Mouse (Mus musculus): ENCODE data around the gene Dhx16. TPM values are rescaled to one million over a fixed set of nuclear protein-coding genes. Genes with fewer than 3 reads are reported as not detected.

The Dhx16 gene
- 65.8 and 80.6 TPM in 2 replicates for polyA plus RNA-seq (2012)

DNA sequence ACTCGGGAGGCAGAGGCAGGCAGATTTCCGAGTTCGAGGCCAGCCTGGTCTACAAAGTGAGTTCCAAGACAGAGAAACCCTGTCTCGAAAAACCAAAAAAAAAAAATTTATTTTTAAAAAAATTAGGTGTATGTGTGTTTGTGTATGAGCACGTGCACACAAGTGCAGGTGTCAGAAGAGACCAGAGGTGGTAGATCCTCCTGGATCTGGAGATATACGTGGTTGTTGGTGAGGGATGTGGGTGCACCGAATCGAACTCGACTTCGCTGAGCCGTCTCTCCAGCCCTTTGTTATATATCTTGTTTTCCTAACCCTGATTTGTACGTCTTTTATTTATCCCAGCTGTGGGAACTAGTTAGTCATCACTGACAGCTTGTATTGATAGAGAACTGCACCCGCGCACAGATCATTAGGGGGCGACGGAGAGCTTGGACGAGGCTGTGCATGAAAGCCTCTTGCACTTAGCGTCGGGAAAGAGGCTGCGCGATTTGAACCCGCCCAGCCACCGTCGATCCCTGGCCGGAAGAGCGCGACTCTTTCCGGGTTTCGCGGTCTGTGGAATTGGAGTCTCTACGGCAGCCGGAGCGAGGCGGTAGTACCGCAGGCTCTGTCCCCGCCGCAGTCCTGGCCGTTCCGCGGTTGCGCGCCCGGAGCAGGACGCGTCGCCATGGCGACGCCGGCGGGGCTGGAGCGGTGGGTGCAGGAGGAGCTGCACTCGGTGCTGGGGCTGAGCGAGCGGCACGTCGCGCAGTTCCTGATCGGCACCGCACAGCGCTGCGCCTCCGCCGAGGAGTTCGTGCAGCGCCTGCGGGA, at the start of gene Dhx16:
Gene Dhx16 (plus strand): TSS at position 575 of the 813 bp plus-strand sequence.
- TF ChIP-seq GATA1 (IDR thresholded peaks at IDR 0.05; ENCODE audit: low read length), result no peak

DNA sequence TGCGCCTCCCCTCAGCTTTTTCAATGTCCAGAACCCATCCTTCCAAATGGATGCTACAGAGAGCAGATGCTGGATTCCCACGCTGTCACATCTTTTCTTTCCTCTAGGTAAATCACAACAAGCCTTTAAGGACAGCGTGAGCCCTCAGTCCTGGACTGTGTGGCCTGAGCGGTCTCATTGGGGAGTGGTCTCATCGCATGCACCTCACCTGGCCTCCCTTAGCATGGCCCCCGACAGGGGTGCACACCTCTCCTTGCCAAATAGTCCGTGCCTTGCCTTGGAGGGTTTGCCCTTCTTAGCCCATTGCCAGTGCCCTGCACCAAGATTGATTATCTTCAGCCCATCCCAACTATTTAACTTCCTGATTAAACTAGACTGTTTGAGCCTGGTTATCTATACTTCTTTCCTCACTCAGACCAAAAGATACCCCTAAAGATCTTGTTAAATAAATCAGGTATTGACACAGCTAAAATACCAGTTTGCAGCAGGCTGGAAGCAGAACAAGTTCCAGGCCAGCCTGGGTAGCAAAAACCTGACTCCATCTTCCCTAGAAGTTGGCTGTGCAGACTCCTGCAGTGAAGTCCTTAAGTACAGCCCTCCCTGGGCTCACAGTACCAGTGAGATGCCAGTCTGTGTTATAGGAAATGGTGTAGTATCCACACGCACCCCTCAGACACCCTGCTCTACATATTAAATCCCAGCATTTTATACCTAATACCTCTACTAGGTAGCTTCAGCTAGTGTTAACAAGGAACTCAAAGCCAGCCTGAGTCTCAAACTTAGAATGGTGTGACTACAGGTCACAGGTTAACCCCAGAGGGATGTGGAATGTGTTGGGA, 47.0 kb upstream of the Dhx16 start:
- TF ChIP-seq GATA1 (IDR thresholded peaks at IDR 0.05; ENCODE audit: low read length), result no peak

- no peak for TF ChIP-seq GATA1 (IDR thresholded peaks at IDR 0.05; ENCODE audit: low read length)
Measured at GRCm38 (mm10) chr17:35833239-35833751, 46.3 kb upstream of the Dhx16 start.

DNA sequence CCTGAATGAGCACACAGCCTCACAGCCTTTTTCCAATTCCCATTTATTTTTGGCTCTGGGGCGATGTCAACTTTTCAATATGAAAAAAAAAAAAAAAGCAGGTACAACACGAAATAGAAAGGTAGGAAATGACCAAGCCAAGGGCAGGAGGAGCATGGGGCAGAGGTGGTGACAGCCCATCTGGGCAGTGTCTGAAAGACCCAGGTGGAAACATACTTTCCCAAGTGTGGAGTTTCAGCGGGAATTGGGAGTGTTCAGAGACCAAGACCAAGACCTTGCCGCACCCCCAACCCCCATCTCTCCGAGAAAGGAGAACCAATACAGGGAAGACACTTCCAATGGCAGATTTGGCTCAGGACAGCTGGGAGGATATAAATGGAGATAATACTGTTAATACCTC, 45.7 kb upstream of the Dhx16 start:
- TF ChIP-seq GATA1 (IDR thresholded peaks at IDR 0.05; ENCODE audit: low read length), result no peak

GRCm38 (mm10) chr17:35834696-35835422, 44.8 kb upstream of the Dhx16 start:
- TF ChIP-seq GATA1 (IDR thresholded peaks at IDR 0.05; ENCODE audit: low read length), result no peak

GRCm38 (mm10) chr17:35835424-35836140, 44.0 kb upstream of the Dhx16 start:
- TF ChIP-seq GATA1 (IDR thresholded peaks at IDR 0.05; ENCODE audit: low read length), result no peak

DNA sequence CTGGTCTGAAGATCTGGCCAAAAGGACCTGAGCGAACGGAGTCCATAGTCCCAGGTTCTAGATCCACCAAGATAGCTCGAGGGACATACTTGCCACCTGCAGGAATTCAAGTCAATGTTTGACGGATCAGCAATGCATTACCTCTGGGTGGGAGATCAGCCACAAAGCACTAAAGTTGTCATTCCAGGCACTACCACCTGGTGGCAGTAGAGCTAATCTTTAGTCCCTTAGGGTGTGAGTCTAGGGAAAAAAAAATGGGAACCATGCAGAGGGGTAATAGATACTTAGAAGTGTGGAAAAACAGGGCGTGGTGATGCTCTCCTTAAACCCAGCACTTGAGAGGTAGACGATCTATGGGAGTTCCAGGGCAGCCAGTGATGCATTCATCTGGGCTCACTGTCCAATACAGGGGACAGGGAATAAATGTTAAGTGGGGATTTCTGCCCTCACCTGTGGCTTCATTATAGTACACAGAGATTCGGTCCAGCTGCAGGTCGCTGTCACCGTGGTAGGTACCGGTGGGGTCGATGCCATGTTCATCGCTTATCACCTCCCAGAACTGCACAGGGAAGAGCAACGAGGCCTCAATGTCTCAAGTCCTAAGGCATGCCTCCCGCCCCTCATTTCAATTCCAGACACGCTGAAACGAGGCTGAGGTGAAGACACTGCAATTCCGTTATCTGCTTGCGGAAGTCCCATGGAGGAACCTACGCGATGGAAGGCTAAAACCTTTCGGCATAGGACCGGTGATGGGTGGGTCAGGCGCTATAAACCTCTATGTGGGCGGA, 43.2 kb upstream of the Dhx16 start:
- no peak for TF ChIP-seq GATA1 (IDR thresholded peaks at IDR 0.05; ENCODE audit: low read length)

DNA sequence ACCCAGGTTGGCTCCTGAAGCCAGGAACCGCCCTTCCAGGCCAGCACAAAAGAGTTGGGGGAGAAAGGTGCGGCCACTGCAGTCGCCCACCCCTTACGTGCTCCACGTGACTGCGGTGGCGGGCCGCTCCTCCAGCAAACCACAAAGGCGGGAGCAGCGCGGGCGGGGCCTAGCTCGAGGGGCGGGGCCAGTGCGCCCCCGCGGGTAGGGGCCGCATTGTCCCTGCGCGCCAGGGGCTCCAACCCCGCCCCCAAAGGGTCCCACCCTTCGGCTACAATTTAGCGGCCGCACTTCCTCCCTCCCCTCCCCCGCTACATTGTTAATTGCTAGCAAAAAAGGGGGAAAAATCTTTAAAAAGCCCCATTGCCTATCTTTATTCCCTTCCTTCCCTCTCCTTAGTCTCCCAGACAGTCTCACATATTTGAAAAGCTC, 42.6 kb upstream of the Dhx16 start:
- TF ChIP-seq GATA1 (IDR thresholded peaks at IDR 0.05; ENCODE audit: low read length), result no peak

DNA sequence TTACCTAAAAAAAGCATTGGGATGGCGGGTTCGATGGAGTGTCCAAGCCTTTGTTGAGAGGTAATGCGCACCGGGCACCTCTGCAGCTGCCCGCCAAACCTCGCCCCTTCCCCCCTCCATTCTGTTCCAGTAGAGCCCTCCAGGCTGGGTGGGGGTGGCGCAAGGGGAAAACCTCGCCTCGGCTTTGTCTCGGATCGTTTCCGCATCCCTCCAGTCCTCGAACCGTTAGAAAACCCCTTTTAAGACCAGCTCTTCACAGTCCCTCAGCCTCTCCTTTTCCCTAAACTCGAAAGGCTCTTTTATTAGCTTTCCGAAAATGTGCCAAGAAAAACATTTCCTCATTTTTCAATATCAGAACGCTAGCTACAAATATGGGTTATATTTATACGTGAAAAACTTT, 42.1 kb upstream of the Dhx16 start:
- no peak for TF ChIP-seq GATA1 (IDR thresholded peaks at IDR 0.05; ENCODE audit: low read length)

- no peak for TF ChIP-seq GATA1 (IDR thresholded peaks at IDR 0.05; ENCODE audit: low read length)
Measured at GRCm38 (mm10) chr17:35838122-35838544, 41.5 kb upstream of the Dhx16 start, which contains the start of gene Tubb5. TSS of gene Tubb5 (minus strand) at chr17:35838306.

- no peak for TF ChIP-seq GATA1 (IDR thresholded peaks at IDR 0.05; ENCODE audit: low read length)
Measured at GRCm38 (mm10) chr17:35838570-35838969, 41.0 kb upstream of the Dhx16 start.

DNA sequence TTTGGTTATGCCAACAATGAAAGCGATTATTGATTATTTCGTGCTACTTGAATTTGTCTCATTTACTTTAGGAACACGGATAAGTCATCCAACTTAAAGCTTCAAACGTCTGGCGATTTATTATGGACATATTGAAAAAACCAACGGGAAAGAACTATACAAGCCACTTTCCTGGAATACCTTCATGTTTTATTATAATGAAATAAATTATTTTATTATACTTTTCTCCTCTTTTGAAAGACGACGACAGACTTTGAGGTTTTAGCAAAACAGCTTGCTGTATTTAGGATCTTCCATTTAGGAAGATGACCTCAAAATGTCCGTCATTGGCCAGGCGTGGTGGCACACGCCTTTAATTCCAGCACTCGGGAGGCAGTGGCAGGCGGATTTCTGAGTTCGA, 39.1 kb upstream of the Dhx16 start:
- no peak for TF ChIP-seq GATA1 (IDR thresholded peaks at IDR 0.05; ENCODE audit: low read length)

GRCm38 (mm10) chr17:35841076-35841950, 38.3 kb upstream of the Dhx16 start, which contains the start of gene Mdc1:
TSS of gene Mdc1 (plus strand) at chr17:35841515.
- TF ChIP-seq GATA1 (IDR thresholded peaks at IDR 0.05; ENCODE audit: low read length), result no peak

Data from G1E-ER4 (cell line).